Comparison of ENCODE assay signal across 22 mouse cellular contexts in the genomic region with DNA sequence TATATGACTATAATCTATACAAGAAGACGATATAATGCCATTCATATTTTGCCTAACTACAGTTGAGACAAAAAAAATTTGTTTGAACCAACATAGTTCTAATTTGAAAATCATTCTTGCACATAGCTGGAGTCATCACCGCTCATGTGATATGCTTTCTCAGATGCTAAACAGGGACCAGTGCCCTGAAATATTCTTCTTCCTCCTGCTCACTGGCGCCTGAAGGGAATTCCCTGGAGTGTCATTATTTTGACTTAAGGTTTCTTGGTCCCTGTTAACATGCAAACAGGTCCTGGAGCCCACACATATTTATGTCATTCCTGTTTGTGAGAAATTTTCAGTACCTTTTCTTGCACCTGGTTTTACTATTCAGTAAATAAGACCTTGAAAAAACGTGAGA.
DNase-seq lines count a peak whose midpoint lies in the region; ATAC-seq and TF ChIP-seq lines count a peak whose summit lies in the region.
"Had no signal": no experiment of that assay in that cellular context is flagged by ENCODE, and none has a peak within 500 bp of the region (broad histone marks: within the 10 kb centered on the region; RNA-seq: fewer than 3 reads in every experiment).

No protein-coding gene starts in this region.

- no peaks in the 10 kb centered on the region for H3K9me3 ChIP-seq in forebrain, postnatal 0 days (ENCODE audit: low read length)
- H3K9me3 ChIP-seq in forebrain, embryonic 15.5 days: no peaks in the 10 kb centered on the region
- no peaks in the 10 kb centered on the region for H3K9me3 ChIP-seq in midbrain, postnatal 0 days (ENCODE audit: low read length)
- H3K9me3 ChIP-seq in midbrain, embryonic 13.5 days: no peaks in the 10 kb centered on the region
- H3K9me3 ChIP-seq: embryonic facial prominence, embryonic 13.5 days; heart, embryonic 10.5 days; hindbrain, embryonic 12.5 days; intestine, embryonic 15.5 days; kidney, embryonic 15.5 days; limb, embryonic 15.5 days; liver, embryonic 15.5 days had no signal

- no peak overlapping the region for H3K4me2 ChIP-seq in forebrain, postnatal 0 days (ENCODE audit: low read depth)
- no peak overlapping the region for H3K4me2 ChIP-seq in forebrain, embryonic 15.5 days (replicated peaks)
- no peak overlapping the region for H3K4me2 ChIP-seq in midbrain, postnatal 0 days (ENCODE audit: low read depth, low read length, poor library complexity, severe bottlenecking)
- H3K4me2 ChIP-seq in midbrain, embryonic 13.5 days (replicated peaks): no peak overlapping the region
- H3K4me2 ChIP-seq: embryonic facial prominence, embryonic 13.5 days; hindbrain, embryonic 12.5 days; intestine, embryonic 15.5 days; kidney, embryonic 15.5 days; limb, embryonic 15.5 days; liver, embryonic 15.5 days; midbrain, embryonic 11.5 days had no signal

- H3K27me3 ChIP-seq in forebrain, postnatal 0 days (ENCODE audit: insufficient read depth, low read length): no peaks in the 10 kb centered on the region
- H3K27me3 ChIP-seq in forebrain, embryonic 15.5 days: no peaks in the 10 kb centered on the region
- no peaks in the 10 kb centered on the region for H3K27me3 ChIP-seq in midbrain, postnatal 0 days (ENCODE audit: insufficient read depth, low read length)
- no peaks in the 10 kb centered on the region for H3K27me3 ChIP-seq in midbrain, embryonic 13.5 days
- H3K27me3 ChIP-seq: embryonic facial prominence, embryonic 13.5 days; hindbrain, embryonic 12.5 days; intestine, embryonic 15.5 days; kidney, embryonic 15.5 days; limb, embryonic 15.5 days; liver, embryonic 15.5 days had no signal

- no peak for TF ChIP-seq CTCF in forebrain, postnatal 0 days (IDR thresholded peaks at IDR 0.05; ENCODE audit: low read depth)
- TF ChIP-seq CTCF in midbrain, postnatal 0 days (IDR thresholded peaks at IDR 0.05): no peak

- intact Hi-C loops in heart, postnatal 10 days (cut with DNase I): no loop called here

- no peaks in the 10 kb centered on the region for H3K36me3 ChIP-seq in forebrain, postnatal 0 days (ENCODE audit: insufficient read depth)
- H3K36me3 ChIP-seq in forebrain, embryonic 15.5 days: no peaks in the 10 kb centered on the region
- no peaks in the 10 kb centered on the region for H3K36me3 ChIP-seq in midbrain, postnatal 0 days (ENCODE audit: insufficient read depth, low read length)
- no peaks in the 10 kb centered on the region for H3K36me3 ChIP-seq in midbrain, embryonic 13.5 days
- H3K36me3 ChIP-seq: embryonic facial prominence, embryonic 13.5 days; heart, embryonic 10.5 days; hindbrain, embryonic 12.5 days; intestine, embryonic 15.5 days; kidney, embryonic 15.5 days; limb, embryonic 15.5 days; liver, embryonic 15.5 days had no signal

- H3K27ac ChIP-seq in forebrain, postnatal 0 days (ENCODE audit: low read depth, low read length): no peak overlapping the region
- no peak overlapping the region; the same call in 1 of the 2 replicates for H3K27ac ChIP-seq in forebrain, embryonic 15.5 days (replicated peaks)
- no peak overlapping the region for H3K27ac ChIP-seq in midbrain, postnatal 0 days (ENCODE audit: low read depth, low read length)
- no peak overlapping the region for H3K27ac ChIP-seq in midbrain, embryonic 13.5 days
- H3K27ac ChIP-seq: embryonic facial prominence, embryonic 13.5 days; heart, embryonic 10.5 days; hindbrain, embryonic 12.5 days; intestine, embryonic 15.5 days; kidney, embryonic 15.5 days; limb, embryonic 15.5 days; liver, embryonic 15.5 days; macrophage had no signal

- no peak overlapping the region for H3K9ac ChIP-seq in forebrain, postnatal 0 days
- no peak overlapping the region for H3K9ac ChIP-seq in forebrain, embryonic 15.5 days (replicated peaks)
- no peak overlapping the region for H3K9ac ChIP-seq in midbrain, postnatal 0 days (replicated peaks; ENCODE audit: low read length, poor library complexity, severe bottlenecking)
- H3K9ac ChIP-seq in midbrain, embryonic 13.5 days (replicated peaks): no peak overlapping the region
- H3K9ac ChIP-seq: embryonic facial prominence, embryonic 13.5 days; hindbrain, embryonic 12.5 days; intestine, embryonic 15.5 days; kidney, embryonic 15.5 days; limb, embryonic 15.5 days; liver, embryonic 15.5 days had no signal

- peak; percentile 56; the same call in 1 of the 2 replicates for ATAC-seq in forebrain, postnatal 0 days
- ATAC-seq in forebrain, embryonic 15.5 days (replicated peaks): no peak
- ATAC-seq in midbrain, postnatal 0 days (ENCODE audit: low FRiP score): no peak
- no peak for ATAC-seq in midbrain, embryonic 13.5 days
- ATAC-seq: intestine, embryonic 15.5 days had no signal

- DNase-seq in forebrain, postnatal 0 days: peak; percentile 20
- DNase-seq in midbrain, postnatal 0 days (ENCODE audit: low spot score): peak; percentile 37
- peak; percentile 41 for DNase-seq in cerebellum, adult 9-10 months
- no peak for DNase-seq in heart, postnatal 10 days
- no peak for DNase-seq in B cell, adult 2 months
- DNase-seq: adrenal gland, adult 2 months; heart, postnatal 14 days; kidney, postnatal 4 days; right cerebral cortex, postnatal 25 days; thymus, adult 2 months had no signal

- 65% methylated on average over 4 of the region's 4 CpGs for WGBS in forebrain, postnatal 0 days
- 73% methylated on average over 4 of the region's 4 CpGs for WGBS in forebrain, embryonic 15.5 days
- WGBS in midbrain, postnatal 0 days: 75% methylated on average over 4 of the region's 4 CpGs
- WGBS in midbrain, embryonic 13.5 days: 80% methylated on average over 4 of the region's 4 CpGs

- no peak overlapping the region for H3K4me3 ChIP-seq in forebrain, postnatal 0 days (ENCODE audit: low read depth, low read length)
- H3K4me3 ChIP-seq in forebrain, embryonic 15.5 days: no peak overlapping the region
- no peak overlapping the region for H3K4me3 ChIP-seq in midbrain, postnatal 0 days (ENCODE audit: low read depth, low read length)
- no peak overlapping the region for H3K4me3 ChIP-seq in midbrain, embryonic 13.5 days (replicated peaks)
- H3K4me3 ChIP-seq: embryonic facial prominence, embryonic 13.5 days; heart, embryonic 10.5 days; hindbrain, embryonic 12.5 days; intestine, embryonic 15.5 days; kidney, embryonic 15.5 days; limb, embryonic 15.5 days; liver, embryonic 15.5 days; myocyte had no signal

- 0 out of 2 replicates have a peak, but pooled peaks cover 3% of the 10 kb centered on the region for H3K4me1 ChIP-seq in forebrain, postnatal 0 days (ENCODE audit: insufficient read depth)
- no peaks in the 10 kb centered on the region for H3K4me1 ChIP-seq in forebrain, embryonic 15.5 days
- no peaks in the 10 kb centered on the region for H3K4me1 ChIP-seq in midbrain, postnatal 0 days (ENCODE audit: insufficient read depth, low read length)
- H3K4me1 ChIP-seq in midbrain, embryonic 13.5 days (replicated peaks): no peaks in the 10 kb centered on the region
- H3K4me1 ChIP-seq: embryonic facial prominence, embryonic 13.5 days; heart, embryonic 10.5 days; hindbrain, embryonic 12.5 days; intestine, embryonic 15.5 days; kidney, embryonic 15.5 days; limb, embryonic 15.5 days; liver, embryonic 15.5 days had no signal

Comparison
In these comparisons a context has a peak if more than half of its experiments do, and no peak if none do; other contexts are left out.
1. DNase-seq: peak in forebrain, postnatal 0 days (single experiment), midbrain, postnatal 0 days (single experiment) and cerebellum, adult 9-10 months (single experiment); none in heart, postnatal 10 days (0 of 2) and B cell, adult 2 months (0 of 2).